Mouse (Mus musculus) gastrocnemius, postnatal 4 days (tissue): ENCODE measurements around the gene BC004004. TPM values are rescaled to one million over a fixed set of nuclear protein-coding genes. Genes with fewer than 3 reads are reported as not detected.
A peak's percentile ranks its signal among the peaks of the same experiment; 100 is the strongest.
"Not testable (repeated sequence)": the region's sequence is repeated elsewhere in the genome, so short reads cannot be mapped to it uniquely, and the experiment has no call there.

Experiments
- DNase-seq, 2 experiments: peaks; one replicate each; pipeline ENCODE4 v3.0.0; 2021 to 2022; ENCODE audit warnings: low spot score in 2 of 2, mixed read lengths in 2 of 2
- total RNA-seq, 2 experiments: library from RNA; stranded (reverse); gene quantifications; 2 replicates each; pipeline ENCODE4 v1.2.3; 2021

Gene BC004004
- total RNA-seq, 2 experiments from 2014 or later = 98.5 to 101 TPM

DNA sequence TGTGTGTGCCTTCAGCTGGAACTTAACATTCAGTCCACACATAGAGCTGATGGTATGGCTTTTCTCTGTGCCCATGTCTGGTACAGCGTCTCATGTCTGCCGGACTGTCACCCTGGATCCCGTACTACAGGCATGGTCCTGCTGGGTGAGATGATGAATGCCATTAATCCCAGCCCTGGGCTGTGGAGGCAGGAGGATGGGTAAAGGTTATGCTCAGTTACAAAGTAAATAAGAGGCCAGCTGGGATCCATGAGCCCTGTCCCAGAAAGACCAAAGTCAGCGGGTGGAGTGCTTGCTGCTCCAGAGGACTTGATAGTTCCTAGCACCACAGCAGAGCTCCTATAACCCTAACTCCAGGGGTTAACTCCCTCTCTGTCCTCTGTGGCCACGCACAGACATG is 27.2 kb downstream of the BC004004 start:
- DNase-seq = no peak

DNA sequence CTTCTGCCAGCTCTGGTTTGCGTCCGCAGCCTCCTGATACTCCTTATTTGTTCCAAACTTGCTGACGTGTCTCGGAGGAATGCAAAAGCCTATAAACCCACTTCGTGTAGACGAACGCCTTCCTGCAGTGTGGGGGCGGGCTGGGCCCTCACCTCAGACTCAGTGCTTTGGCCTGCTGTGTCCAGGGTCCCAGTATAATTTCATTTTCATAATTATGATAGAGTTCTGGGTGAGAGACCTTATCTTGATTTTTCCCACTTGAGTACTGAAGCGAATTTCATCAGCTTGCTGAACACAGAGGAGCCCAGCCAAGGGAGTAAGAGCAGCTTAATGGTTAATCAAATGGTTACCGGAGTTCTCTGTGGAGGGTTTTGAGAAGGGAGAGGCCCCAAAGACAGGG is 28.7 kb downstream of the BC004004 start:
- DNase-seq = no peak

DNA sequence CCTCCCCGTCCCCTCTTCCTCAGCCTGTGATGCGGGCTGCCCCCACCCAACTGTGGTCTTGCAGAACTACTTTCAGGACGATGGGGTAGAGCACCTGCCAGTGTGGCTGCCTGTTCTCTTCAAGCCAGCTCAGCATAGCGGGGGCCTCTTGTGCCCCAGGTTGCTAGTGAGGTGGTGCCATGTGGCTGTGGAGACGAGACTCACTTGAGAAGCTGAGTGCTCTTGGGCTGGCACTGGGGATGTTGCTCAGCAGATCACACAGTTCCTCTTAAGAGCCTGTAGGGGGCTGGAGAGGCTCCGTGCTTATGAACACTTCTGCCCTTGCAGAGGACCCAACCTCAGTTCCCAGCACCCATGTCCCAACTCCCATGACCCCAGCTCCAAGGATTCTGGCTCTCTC is 29.2 kb downstream of the BC004004 start:
- DNase-seq = no peak

DNA sequence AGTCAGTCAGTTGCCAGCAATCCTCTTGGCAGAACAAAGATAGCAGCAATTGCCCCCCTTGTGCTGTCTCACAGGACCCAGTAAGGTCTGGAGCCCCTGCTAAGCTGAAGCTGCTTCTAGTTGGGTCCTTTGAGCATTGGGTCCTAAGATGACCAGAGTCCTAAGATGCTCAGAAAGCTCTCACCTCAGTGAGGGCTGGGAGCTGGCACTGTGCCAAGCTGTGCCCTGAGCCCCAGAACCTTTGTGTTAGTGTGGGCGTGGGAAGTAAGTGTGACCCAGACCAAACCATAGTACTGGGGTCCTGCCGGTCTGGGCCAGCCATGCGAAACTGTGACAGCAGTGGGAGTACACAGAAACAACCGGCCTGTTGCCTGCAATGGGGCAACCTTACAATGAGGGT is 30.7 kb downstream of the BC004004 start:
- no peak for DNase-seq

DNA sequence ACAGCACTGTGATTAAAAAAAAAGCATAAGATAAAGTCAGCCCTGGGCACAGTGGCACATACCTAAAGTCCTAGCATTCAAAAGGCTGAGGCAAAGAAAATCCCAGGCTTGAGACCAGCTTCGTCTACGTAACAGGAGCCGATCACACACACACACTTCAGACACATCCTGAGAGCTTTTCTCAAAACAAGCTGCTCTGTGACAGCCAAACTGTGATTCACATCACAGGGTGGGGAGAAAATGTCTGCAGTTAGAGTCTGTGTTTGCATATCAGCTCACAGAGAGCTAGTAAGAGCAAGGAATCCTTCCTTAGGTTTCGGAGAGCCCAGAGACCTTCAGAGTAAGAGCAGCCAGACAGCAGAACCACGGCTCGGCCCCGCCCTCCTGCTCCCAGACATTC is 32.3 kb downstream of the BC004004 start:
- DNase-seq = no peak

DNA sequence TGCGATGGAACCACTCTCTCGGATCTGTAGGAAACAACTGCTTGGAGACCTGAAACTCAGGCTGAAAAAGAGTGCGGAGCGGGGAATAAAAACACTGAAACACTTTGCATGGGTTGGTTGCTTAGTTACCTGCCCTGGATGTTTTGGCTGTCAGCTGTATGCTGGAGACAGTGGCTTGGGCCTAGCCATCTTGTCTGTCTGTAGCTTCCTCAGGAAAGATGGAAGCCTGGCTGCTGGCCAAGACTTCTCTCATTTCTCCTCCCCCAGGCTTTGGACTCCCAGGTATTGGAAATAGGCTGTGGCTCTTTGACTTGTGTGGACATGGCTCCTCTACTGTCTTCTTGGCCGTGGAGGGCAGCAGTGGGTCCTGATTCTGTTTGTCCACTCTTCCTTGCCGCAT is 32.8 kb downstream of the BC004004 start:
- no peak for DNase-seq

DNA sequence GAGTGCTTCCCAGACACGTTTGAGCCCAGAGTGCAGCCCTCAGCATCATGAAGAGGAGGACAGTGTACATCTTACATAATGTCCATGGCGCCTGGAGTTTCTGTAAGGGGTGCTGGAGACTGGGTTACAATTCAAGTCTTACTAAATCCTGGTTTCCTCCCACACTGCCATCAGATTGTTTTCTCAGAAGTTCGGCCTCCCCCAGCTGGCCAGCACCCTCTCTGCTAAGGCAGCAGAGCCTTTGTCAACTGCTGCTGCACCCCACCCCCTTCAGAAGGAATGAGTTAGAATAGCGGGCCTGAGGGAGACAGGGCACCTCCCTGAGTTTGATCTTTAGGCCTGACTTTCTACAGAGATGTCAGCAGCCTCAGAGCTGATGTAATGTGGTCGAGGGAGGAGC is 33.6 kb downstream of the BC004004 start:
- DNase-seq = no peak

DNA sequence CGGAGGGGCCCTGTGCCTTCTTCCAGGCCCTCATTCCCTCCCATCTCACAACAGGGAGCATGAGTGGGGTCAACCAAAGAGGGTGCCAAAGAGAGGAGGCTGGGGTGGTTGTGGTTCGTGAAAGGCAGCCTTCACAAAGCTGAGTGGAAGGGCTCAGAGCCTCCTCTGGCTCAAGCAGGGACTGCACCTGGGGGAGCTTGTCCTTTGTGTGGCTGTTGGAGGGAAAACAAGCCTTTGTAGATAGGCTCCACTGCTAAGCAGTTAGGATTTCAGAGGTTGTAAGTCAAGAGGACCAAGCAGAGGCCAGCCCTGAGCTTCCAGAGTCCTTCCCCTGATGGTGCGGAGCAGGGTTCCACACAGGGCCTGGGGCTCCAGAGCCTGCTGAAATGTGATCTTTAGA is 34.5 kb downstream of the BC004004 start:
- DNase-seq = no peak

DNA sequence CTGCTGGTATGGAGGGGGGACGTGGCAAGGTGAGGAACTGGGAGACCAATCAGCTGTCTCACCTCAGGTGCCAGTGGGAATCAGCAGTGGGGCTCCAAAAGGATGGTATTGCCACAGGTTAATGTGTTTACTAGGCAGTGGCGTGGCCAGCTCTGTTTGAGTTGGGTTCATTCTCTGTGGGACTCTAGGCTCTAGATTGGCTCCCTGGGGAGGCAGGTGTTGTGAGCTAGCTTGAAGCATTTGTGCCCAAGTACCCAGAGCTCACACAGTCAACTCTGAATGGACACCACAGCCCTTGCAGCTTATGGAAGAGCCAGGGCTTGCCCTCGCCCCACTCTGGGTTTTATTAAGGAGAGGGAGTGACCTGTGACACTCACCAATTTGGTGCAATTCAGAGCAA is 35.3 kb downstream of the BC004004 start:
- no peak for DNase-seq

DNA sequence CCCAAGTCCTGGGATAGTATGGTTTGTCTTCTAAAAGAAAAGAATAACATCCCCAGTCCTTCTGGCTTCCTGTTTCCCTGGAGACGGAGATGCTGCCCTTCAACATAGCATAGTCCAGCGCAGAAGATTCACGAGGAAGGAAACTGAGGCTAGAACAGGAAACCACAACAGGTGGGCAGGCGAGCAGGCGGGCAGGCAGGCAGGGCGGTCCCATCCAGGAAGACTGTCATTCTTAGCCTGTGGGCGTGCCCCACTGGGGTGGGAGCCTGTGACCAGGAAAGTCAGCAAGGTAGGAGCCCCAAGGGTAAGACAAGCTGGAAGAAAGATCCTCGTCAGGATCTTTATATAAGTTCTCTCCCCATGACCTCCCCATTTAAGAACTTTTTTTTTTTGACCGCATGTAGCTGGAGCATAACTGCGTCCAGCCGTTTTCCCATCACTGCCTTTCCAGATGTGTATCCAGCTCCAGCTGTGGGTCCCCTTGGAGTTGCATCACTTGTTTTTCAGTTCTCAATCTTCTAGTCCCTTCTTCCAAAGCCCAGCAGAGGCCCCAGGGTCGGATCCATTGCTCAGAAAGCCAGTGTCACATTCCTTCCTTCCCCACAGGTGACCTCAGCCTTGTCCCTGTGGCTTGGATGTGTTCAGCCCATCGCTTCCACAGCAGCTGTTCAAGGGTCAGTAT is 35.9 kb downstream of the BC004004 start:
- peak in 1 of 2 experiments; percentile 57 for DNase-seq

DNA sequence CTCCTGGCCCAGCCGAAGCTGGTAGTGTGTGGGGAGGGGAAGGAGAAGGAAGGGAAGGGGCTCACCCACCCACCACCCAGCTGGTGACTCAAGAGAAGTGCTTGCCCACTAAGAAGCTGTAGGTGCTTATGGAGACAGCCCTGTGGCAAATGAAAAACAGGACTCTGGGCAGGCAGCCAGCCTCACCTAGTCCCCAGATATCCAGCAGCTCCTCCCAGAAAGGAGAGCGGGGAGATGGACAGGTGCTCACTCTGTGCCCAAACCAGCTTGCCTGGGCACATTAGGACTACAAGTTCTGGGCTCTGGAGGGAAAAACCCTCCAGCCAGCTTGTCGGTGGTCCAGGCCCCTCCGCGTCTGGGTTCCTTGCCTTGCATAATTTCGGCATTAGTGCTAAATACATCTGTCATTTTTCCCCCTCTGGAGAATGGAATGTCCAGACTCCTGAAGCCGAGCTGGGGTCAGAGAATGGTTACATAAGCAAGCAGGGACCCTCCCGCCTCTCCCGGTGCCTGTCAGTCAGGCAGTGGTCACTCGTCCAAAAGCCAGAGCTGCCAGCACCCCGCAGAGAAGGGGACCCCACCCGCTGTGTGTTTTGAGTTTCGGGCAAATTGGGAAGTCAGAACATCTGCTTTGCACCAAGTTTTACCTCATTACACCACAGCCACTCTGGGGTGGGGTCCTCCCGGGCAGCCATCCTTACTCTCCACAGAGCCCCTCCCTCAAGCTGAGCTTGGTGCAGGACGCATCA is 36.6 kb downstream of the BC004004 start:
- DNase-seq = peak in 1 of 2 experiments; percentile 40

DNA sequence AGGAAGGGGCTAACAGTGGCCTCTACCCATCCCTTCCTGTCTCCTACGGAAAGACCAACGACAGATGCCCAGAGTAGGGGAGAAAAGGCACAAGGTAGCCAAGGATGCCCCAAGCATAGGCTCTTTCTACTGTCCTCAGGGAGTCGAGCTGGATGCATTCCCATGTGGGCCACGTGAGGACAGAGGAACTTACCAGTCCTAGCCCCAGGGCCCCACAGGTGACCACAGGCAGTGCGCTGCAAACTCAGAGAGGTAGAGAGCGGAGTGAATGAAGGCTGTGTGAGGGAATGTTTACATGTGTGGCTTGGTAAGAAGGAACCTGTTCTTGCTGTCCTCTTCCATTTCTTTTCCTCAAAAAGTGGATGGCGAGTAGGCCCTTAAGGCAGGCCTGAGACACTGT is 37.3 kb downstream of the BC004004 start:
- DNase-seq = no peak

DNA sequence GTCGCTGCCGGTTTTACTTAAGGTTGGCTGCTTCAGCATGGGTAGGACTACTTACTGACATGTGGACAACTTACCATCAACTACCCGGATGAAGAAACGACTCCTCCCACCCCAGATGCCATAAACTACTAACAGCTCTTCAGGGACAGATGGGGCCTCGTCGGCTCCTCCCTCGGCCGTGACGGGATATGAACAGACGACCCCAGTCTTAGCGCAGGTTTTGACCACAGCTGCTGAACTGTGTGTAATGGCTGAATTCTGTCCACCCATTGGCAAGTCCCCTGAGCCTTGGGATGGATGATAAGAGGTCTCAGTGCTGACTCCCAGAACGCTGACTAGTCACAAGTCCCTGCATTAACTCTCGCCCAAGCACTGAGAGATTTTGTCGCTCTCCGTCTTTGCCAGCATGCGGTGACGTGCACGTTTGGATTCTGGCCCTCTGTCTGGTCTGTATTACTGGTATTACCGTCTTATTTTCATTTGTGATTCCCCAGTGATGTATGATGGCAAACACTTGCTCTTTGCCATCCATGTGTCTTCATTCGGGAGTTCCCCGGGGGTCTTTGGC is 41.6 kb downstream of the BC004004 start:
- DNase-seq = no peak

DNA sequence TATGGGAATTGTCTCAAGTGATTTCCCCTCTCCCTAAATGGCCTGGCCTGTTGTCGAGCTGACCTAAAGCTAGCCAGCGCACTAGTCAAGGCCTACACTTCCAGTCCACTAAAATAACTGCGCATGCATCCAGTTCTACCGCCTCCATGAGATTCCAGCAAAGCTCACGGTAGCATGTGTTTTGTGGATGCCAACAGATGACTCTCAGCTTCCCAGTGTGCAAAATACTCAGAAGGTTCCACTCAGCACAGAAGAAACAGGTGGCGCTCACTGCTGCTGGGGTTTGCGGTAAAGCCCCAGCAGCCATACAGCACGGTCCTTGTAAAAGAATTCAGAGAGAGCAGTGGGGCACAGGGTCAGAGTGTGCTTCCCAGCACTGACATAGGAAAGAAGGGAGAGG is 43.0 kb downstream of the BC004004 start:
- DNase-seq = no peak

DNA sequence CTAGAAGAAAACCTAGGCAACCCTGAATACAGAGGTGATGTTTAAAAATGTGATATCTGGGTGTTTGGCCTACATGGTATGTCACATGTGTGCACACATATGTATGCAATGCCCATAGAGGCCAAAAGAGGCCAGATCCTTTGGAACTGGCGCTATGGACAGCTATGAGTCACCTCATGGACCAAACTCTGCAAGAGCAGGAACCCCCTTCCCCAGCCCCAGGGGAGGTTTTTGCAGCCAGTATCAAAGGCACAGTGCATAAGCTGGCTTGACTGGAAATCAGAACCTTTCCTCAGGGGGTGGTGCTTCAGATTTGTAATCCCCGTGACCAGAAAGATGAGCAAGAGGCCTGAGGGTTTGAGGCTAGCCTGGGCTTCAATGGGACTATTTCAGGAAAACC is 43.5 kb downstream of the BC004004 start:
- no peak for DNase-seq

DNA sequence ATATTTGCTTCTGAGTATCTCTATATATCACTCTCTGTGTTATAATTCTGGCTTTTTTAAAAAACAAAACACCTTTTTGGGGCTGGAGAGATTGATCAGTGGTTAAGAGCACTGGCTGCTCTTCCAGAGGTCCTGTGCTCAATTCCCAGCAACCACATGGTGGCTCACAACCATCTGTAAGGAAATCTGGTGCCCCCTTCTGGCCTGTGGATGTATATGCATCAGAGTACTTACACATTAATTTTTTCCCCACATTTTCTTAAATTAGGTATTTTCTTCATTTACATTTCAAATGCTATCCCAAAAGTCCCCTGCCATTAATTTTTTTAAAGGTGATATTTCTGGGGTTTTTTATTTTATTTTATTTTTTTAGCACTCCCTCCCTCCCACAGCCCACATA is 44.7 kb downstream of the BC004004 start:
- DNase-seq = no peak

DNA sequence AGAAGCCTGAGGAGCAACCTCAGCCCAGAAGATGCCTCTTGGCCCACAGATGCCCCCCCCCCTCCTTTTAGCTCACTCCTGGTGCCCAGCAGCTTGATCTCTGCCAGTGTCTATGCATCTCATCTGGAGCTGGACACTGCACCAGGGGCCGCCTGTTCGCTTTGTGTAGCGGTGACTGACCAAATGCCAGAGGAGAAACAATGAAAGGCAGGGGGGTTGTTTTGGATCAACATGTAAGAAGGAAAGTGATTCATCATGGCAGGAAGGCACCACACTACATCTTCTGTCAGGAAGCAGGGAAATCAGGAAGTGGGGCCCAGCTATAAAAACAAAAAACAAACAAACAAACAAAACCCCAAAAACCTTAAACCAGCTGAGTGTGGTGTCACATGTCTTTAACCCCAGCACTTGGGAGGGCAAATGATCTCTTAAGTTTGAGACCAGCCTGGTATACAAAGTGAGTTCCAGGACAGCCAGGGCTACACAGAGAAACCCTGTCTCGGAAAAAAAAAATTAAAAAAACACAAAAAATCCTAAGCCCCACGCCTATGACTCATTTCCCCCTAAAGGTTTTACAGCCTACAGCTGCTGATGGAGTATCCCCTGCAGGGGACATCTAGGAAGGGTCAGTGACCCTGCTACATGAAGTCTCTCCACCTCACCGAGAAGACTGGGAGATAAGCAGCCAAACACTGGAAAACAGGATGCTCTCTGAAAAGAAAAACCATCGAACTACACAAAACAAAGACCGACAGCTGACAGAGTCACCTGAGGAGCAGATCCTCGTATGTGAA is 47.3 kb downstream of the BC004004 start:
- no peak for DNase-seq

DNA sequence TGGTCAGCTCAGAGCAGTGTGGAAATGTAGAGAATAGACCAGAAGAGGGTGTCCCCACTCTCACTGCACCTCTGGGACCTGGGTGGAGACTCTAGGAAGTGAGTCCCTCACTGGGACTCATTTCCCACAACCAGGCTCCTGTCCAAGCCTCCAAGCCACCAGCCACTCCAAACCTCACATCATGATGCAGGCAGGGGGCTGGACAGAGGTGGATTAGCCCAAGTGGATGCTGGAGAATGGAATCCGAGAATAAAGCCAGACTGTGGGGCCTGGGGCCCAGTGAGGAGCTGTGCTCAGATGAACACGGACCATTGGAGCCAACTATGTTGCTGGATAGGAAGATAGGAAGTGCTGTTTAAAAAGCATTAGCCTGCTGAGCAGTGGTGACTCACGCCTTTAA is 48.3 kb downstream of the BC004004 start:
- DNase-seq = peak in 1 of 2 experiments; percentile 30

DNA sequence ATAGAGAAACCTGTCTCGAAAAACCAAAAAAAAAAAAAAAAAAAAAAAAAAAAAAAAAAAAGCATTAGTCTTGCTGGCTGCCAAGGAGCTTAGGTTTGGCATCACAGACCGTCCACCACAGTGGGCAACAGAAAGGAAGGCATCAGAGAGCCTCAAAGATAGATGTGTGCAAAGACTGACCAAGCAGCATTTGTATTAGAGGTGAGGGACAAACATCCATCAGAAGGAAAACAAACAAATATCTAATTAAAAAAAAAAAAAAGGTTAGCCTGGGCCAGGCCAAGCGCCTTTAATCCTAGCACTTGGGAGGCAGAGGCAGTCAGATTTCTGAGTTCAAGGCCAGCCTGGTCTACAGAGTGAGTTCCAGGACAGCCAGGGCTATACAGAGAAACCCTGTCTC is 48.8 kb downstream of the BC004004 start, which contains the start of gene Pi16:
Gene Pi16, plus strand, starts transcription at position 301 of the 400 bp plus-strand sequence.
- not testable (repeated sequence) for DNase-seq

DNA sequence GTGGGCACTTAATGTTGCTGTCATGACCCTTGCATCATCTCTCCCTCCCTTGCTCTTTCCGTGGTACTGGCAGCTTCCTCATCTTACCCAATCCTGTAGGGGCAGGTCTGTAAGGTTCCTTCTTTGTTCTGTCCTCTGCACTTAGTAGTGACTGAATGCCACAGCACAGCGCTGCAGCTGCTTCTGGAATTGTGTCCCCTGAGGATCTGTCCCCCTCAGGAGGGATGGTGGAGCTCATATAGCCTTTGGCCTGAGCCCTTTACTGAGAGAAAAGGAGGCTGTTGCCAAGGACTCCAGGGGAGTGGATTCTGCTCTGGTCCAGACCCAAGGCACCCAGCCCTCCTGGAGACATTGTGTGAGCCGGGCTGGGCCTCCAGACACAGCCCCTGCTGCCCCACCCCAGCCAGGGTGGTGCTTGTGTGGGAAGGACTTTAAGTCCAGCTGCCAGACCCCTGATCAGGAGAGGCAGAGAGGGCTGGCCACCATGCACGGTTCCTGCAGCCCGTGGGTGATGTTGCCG is 50.2 kb downstream of the BC004004 start:
- peak in 1 of 2 experiments; percentile 39 for DNase-seq

DNA sequence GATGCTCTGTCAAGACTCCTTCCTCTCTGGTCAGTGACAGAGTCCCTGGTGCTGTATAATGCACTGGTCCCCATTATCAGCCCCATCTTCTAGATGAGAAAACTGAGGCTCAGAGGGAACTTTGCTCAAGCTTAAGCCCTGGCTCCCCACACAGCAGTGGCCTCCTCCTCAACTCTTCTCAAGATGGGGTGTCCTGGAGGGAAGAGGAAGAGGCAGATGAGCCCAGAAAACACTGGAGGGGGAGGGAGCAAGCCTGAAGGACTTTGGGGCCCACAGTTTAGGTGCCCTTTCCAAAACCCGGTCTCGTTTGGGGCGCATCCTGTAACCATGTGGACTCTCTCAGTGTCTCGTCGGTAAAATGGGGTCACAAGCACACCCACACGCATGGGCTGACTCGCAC is 50.9 kb downstream of the BC004004 start:
- no peak for DNase-seq
